Mouse (Mus musculus) liver, embryonic 16.5 days (tissue): ENCODE data around the gene Sptan1. TPM values are rescaled to one million over a fixed set of nuclear protein-coding genes. Genes with fewer than 3 reads are reported as not detected.

Source experiments
- ATAC-seq: fragments of 200-750 bp; cut with Nextera tagmentation; 2 replicates; pipeline ENCODE4 v1.8.0; 2017; ENCODE audit warnings: low read depth, mild to moderate bottlenecking, moderate number of reproducible peaks, moderate library complexity
- H3K27ac ChIP-seq: fragments of 300-500 bp; sonication (generic); 2 replicates; pipeline ENCODE4 v1.5.1; 2014; ENCODE audit warnings: mild to moderate bottlenecking, low read length
- H3K27me3 ChIP-seq: fragments of 300-500 bp; sonication (generic); 2 replicates; pipeline ENCODE4 v1.6.1; 2014; ENCODE audit warnings: low read depth, low read length, mixed read lengths; ENCODE audit not compliant: control insufficient read depth, insufficient read depth
- H3K36me3 ChIP-seq: fragments of 300-500 bp; sonication (generic); 2 replicates; pipeline ENCODE4 v1.6.1; 2014; ENCODE audit warnings: mild to moderate bottlenecking; ENCODE audit not compliant: control insufficient read depth, insufficient read depth
- H3K4me1 ChIP-seq: fragments of 300-500 bp; sonication (generic); 2 replicates; pipeline ENCODE4 v1.6.1; 2014; ENCODE audit warnings: low read depth, low read length, mixed read lengths; ENCODE audit not compliant: control insufficient read depth
- H3K4me2 ChIP-seq: fragments of 300-500 bp; sonication (generic); 2 replicates; pipeline ENCODE4 v1.6.1; 2014; ENCODE audit warnings: low read depth, low read length, mixed read lengths
- H3K4me3 ChIP-seq: fragments of 300-500 bp; sonication (generic); 2 replicates; pipeline ENCODE4 v1.5.1; 2014; ENCODE audit warnings: low read depth, mild to moderate bottlenecking, low read length
- H3K9ac ChIP-seq: fragments of 300-500 bp; sonication (generic); 2 replicates; pipeline ENCODE4 v1.6.1; 2014; ENCODE audit warnings: low read depth, low read length
- H3K9me3 ChIP-seq: fragments of 300-500 bp; sonication (generic); replicated peaks from 2 replicates; pipeline ENCODE4 v1.6.1; 2016; ENCODE audit warnings: low read length; ENCODE audit not compliant: control insufficient read depth
- WGBS: fragments of 180-500 bp; shearing (Covaris S2); extraction: QIAGEN DNeasy Blood & Tissue Kit; methylation state at CpG from one replicate; pipeline ENCODE4 v1.1.7; 2014; ENCODE audit not compliant: insufficient replicate concordance; 5-methylcytosine and 5-hydroxymethylcytosine counted together
- microRNA-seq: library from miRNA; unstranded; fragments of <30 nt; microRNA quantifications from one replicate; pipeline ENCODE4, GENCODE M21; 2016
- polyA plus RNA-seq: library from polyadenylated mRNA; unstranded; fragments of >200 nt; fragmentation: Nextera tagmentation; extraction: Ambion mirVana; gene quantifications from 2 replicates; pipeline ENCODE4 v1.2.1, GENCODE M21; 2015

The Sptan1 gene
- polyA plus RNA-seq, 1 experiment from 2014 or later = 19.7 TPM

DNA sequence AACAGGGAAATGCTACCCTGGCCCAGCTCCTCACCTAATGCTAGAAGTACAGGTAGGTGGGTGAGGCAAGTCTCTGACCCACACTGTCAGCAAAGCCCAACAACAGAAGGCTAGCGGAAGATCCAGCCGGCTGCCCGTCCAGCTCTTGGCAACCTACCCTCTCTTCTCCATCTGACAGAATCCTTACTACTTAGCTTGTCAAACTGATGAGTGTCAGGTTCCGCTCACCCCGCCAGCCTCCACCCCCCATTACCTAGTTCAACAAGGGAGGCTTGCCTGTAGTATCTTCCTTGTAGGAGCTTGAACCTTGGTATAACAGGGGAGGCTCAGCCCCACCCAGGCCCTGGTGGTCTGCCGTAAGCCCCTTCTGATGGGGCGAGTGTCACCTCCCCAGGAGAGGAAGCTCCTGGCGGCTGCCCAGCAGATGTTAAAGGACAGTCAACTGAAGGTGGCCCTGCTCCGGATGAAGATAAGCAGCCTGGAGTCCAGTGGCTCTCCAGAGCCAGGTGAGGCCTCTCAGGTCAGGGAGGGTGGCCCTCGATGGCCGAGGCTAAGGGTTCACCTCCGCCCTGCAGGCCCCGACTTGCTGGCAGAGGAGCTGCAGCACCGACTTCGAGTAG, 114.9 kb downstream of the Sptan1 start:
- no peak overlapping the region for H3K9ac ChIP-seq
- no peak for ATAC-seq

More for the DNA sequence above, 114.9 kb downstream of the Sptan1 start:
- Histone ChIP-seq H3K27me3 (no peaks in the 10 kb centered on the region), H3K27ac (no peak overlapping the region), H3K4me3 (no peak overlapping the region), H3K4me2 (no peak overlapping the region), H3K36me3 (no peaks in the 10 kb centered on the region), H3K4me1 (peaks cover 16% of the 10 kb centered on the region), H3K9me3 (no peaks in the 10 kb centered on the region)
- 75% methylated on average over 15 of the region's 15 CpGs for WGBS

Small RNAs within 50 kb of the gene (microRNA-seq; reads per million reads assigned to microRNA genes)
- not detected for gene Mir6997

Other genes with a start within 250 kb of the Sptan1 start
- 0.22 and 0.30 TPM in 2 replicates for gene Gm13420, start 213.9 kb upstream of the Sptan1 start, polyA plus RNA-seq
- gene Gm13547, start 206.2 kb upstream of the Sptan1 start, polyA plus RNA-seq = not detected in 2 replicates
- gene Coq4, start 178.1 kb upstream of the Sptan1 start, polyA plus RNA-seq = 9.0 and 10.1 TPM in 2 replicates
- 10.2 and 13.1 TPM in 2 replicates for gene Trub2, start 177.1 kb upstream of the Sptan1 start, polyA plus RNA-seq
- 2.7 and 3.3 TPM in 2 replicates for gene Slc27a4, start 162.9 kb upstream of the Sptan1 start, polyA plus RNA-seq
- gene Urm1, start 145.5 kb upstream of the Sptan1 start, polyA plus RNA-seq = 8.6 and 9.4 TPM in 2 replicates
- gene Cercam, start 96.4 kb upstream of the Sptan1 start, polyA plus RNA-seq = 32.8 and 35.6 TPM in 2 replicates
- 32.6 and 32.7 TPM in 2 replicates for gene Odf2, start 76.3 kb upstream of the Sptan1 start, polyA plus RNA-seq
- gene Gle1, start 30.1 kb upstream of the Sptan1 start, polyA plus RNA-seq = 23.8 and 25.9 TPM in 2 replicates
- 5.3 and 5.7 TPM in 2 replicates for gene Wdr34, start 83.3 kb downstream of the Sptan1 start, polyA plus RNA-seq
- 117 and 130 TPM in 2 replicates for gene Set, start 91.8 kb downstream of the Sptan1 start, polyA plus RNA-seq
- 2.1 and 2.3 TPM in 2 replicates for gene Pkn3, start 112.1 kb downstream of the Sptan1 start, polyA plus RNA-seq
- 17.6 and 18.7 TPM in 2 replicates for gene Zdhhc12, start 128.1 kb downstream of the Sptan1 start, polyA plus RNA-seq
- 2.3 and 2.5 TPM in 2 replicates for gene Zer1, start 159.0 kb downstream of the Sptan1 start, polyA plus RNA-seq
- 1.7 and 2.3 TPM in 2 replicates for gene Tbc1d13, start 168.2 kb downstream of the Sptan1 start, polyA plus RNA-seq
- 16.4 and 19.8 TPM in 2 replicates for gene Endog, start 205.9 kb downstream of the Sptan1 start, polyA plus RNA-seq
- gene Spout1, start 212.9 kb downstream of the Sptan1 start, polyA plus RNA-seq = 22.5 and 22.8 TPM in 2 replicates
- 13.1 and 14.2 TPM in 2 replicates for gene Kyat1, start 240.3 kb downstream of the Sptan1 start, polyA plus RNA-seq